Mouse (Mus musculus) cerebellum, postnatal 25 days (tissue): Measurements from ENCODE around the gene Myzap.
A peak's percentile ranks its signal among the peaks of the same experiment; 100 is the strongest.
"Not testable (repeated sequence)": the region's sequence is repeated elsewhere in the genome, so short reads cannot be mapped to it uniquely, and the experiment has no call there.

Experiments used
- DNase-seq, 2 experiments: peaks; one replicate each; pipeline ENCODE4 v3.0.0; 2021; ENCODE audit warnings: mixed read lengths in 2 of 2

Gene Myzap

GRCm38 (mm10) chr9:71591938-71592548 lies at the start of gene Myzap:
TSS of gene Myzap (minus strand) at chr9:71592360.
- peak; percentile 58 to 76 for DNase-seq

GRCm38 (mm10) chr9:71640361-71640927 lies 48.3 kb upstream of the Myzap start:
- DNase-seq = no peak

GRCm38 (mm10) chr9:71638198-71638597 lies 46.0 kb upstream of the Myzap start:
- no peak for DNase-seq

- DNase-seq = no peak
These were observed 44.7 kb upstream of the Myzap start for GRCm38 (mm10) chr9:71636854-71637253.

GRCm38 (mm10) chr9:71635627-71636026 lies 43.5 kb upstream of the Myzap start:
- no peak for DNase-seq

GRCm38 (mm10) chr9:71634916-71635315 lies 42.8 kb upstream of the Myzap start:
- DNase-seq = no peak

GRCm38 (mm10) chr9:71628921-71629320 lies 36.8 kb upstream of the Myzap start:
- DNase-seq = no peak

- DNase-seq = no peak
These were observed 36.1 kb upstream of the Myzap start for GRCm38 (mm10) chr9:71628286-71628685.

- no peak for DNase-seq
These were observed 33.8 kb upstream of the Myzap start for GRCm38 (mm10) chr9:71625961-71626360.

- DNase-seq = peak; percentile 42 to 76
These were observed 32.8 kb upstream of the Myzap start for GRCm38 (mm10) chr9:71624793-71625495.

GRCm38 (mm10) chr9:71623871-71624569 lies 31.9 kb upstream of the Myzap start:
- DNase-seq = peak; percentile 20 to 45

- DNase-seq = no peak
These were observed 30.4 kb upstream of the Myzap start for GRCm38 (mm10) chr9:71622593-71622992.

- DNase-seq = no peak
These were observed 29.8 kb upstream of the Myzap start for GRCm38 (mm10) chr9:71621968-71622367.

GRCm38 (mm10) chr9:71620116-71620515 lies 28.0 kb upstream of the Myzap start:
- not testable (repeated sequence) for DNase-seq

- peak in 1 of 2 experiments; percentile 51 for DNase-seq
These were observed 25.2 kb upstream of the Myzap start for GRCm38 (mm10) chr9:71617363-71617762.

GRCm38 (mm10) chr9:71616185-71616584 lies 24.0 kb upstream of the Myzap start:
- DNase-seq = peak; percentile 69 to 83

- peak in 1 of 2 experiments; percentile 33 for DNase-seq
These were observed 22.5 kb upstream of the Myzap start for GRCm38 (mm10) chr9:71614643-71615042.

- no peak for DNase-seq
These were observed 20.8 kb upstream of the Myzap start for GRCm38 (mm10) chr9:71612981-71613380.

GRCm38 (mm10) chr9:71611876-71612275 lies 19.7 kb upstream of the Myzap start:
- no peak for DNase-seq

- no peak for DNase-seq
These were observed 16.9 kb upstream of the Myzap start for GRCm38 (mm10) chr9:71609010-71609409.

GRCm38 (mm10) chr9:71606296-71607057 lies 14.3 kb upstream of the Myzap start:
- no peak for DNase-seq

- no peak for DNase-seq
These were observed 12.9 kb upstream of the Myzap start for GRCm38 (mm10) chr9:71604914-71605635.
